Mouse (Mus musculus) forebrain, embryonic 13.5 days (tissue): ENCODE data around the gene Tead3. TPM values are rescaled to one million over a fixed set of nuclear protein-coding genes. Genes with fewer than 3 reads are reported as not detected.
A peak's percentile ranks its signal among the peaks of the same experiment; 100 is the strongest.

Experiments
- ATAC-seq: fragments of 200-750 bp; cut with Nextera tagmentation; 2 replicates; pipeline ENCODE4 v1.8.0; 2017
- H3K27ac ChIP-seq: fragments of 300-500 bp; sonication (generic); 2 replicates; pipeline ENCODE4 v1.5.1; 2015; ENCODE audit warnings: inconsistent platforms, mild to moderate bottlenecking, moderate library complexity
- H3K27me3 ChIP-seq: fragments of 300-500 bp; sonication (generic); 2 replicates; pipeline ENCODE4 v1.6.1; 2015; ENCODE audit warnings: mild to moderate bottlenecking, inconsistent platforms
- H3K36me3 ChIP-seq: fragments of 300-500 bp; sonication (generic); 2 replicates; pipeline ENCODE4 v1.6.1; 2015; ENCODE audit warnings: mild to moderate bottlenecking, inconsistent platforms; ENCODE audit not compliant: poor library complexity, severe bottlenecking
- H3K4me1 ChIP-seq: fragments of 300-500 bp; sonication (generic); 2 replicates; pipeline ENCODE4 v1.6.1; 2015; ENCODE audit warnings: inconsistent platforms
- H3K4me2 ChIP-seq: fragments of 300-500 bp; sonication (generic); 2 replicates; pipeline ENCODE4 v1.6.1; 2015; ENCODE audit warnings: inconsistent platforms, mild to moderate bottlenecking, moderate library complexity
- H3K4me3 ChIP-seq: fragments of 300-500 bp; sonication (generic); 2 replicates; pipeline ENCODE4 v1.5.1; 2015; ENCODE audit warnings: mild to moderate bottlenecking, inconsistent platforms
- H3K9ac ChIP-seq: fragments of 300-500 bp; sonication (generic); 2 replicates; pipeline ENCODE4 v1.6.1; 2015; ENCODE audit warnings: mild to moderate bottlenecking, inconsistent platforms
- H3K9me3 ChIP-seq: fragments of 300-500 bp; sonication (generic); replicated peaks from 2 replicates; pipeline ENCODE4 v1.6.1; 2016; ENCODE audit warnings: inconsistent platforms
- WGBS: fragments of 180-500 bp; shearing (Covaris S2); methylation state at CpG from one replicate; pipeline ENCODE4 v1.1.7; 2015; 5-methylcytosine and 5-hydroxymethylcytosine counted together
- polyA plus RNA-seq: library from polyadenylated mRNA; unstranded; fragments of >200 nt; fragmentation: Nextera tagmentation; extraction: Ambion mirVana; gene quantifications from 2 replicates; pipeline ENCODE4 v1.2.1, GENCODE M21; 2015

The Tead3 gene
- polyA plus RNA-seq, 1 experiment from 2014 or later = 2.4 TPM

- no peak overlapping the region for H3K9ac ChIP-seq
- H3K4me3 ChIP-seq = no peak overlapping the region
- peaks cover 8% of the 10 kb centered on the region for H3K36me3 ChIP-seq
- no peak for ATAC-seq
- H3K4me1 ChIP-seq = peaks cover 26% of the 10 kb centered on the region
- no peaks in the 10 kb centered on the region for H3K27me3 ChIP-seq
- 75% methylated on average over 5 of the region's 5 CpGs for WGBS
- no peak overlapping the region for H3K27ac ChIP-seq
- no peaks in the 10 kb centered on the region for H3K9me3 ChIP-seq
- H3K4me2 ChIP-seq = no peak overlapping the region
Observed at GRCm38 (mm10) chr17:28311366-28312132, 39.1 kb downstream of the Tead3 start.

GRCm38 (mm10) chr17:28310831-28311230, 39.8 kb downstream of the Tead3 start:
- H3K4me1 ChIP-seq = peaks cover 26% of the 10 kb centered on the region
- H3K27me3 ChIP-seq = no peaks in the 10 kb centered on the region
- H3K9me3 ChIP-seq = no peaks in the 10 kb centered on the region
- 79% methylated on average over 3 of the region's 3 CpGs for WGBS
- H3K4me2 ChIP-seq = no peak overlapping the region
- no peak overlapping the region for H3K27ac ChIP-seq
- H3K36me3 ChIP-seq = peaks cover under 1% of the 10 kb centered on the region; the same call in 1 of the 2 replicates
- H3K4me3 ChIP-seq = no peak overlapping the region
- no peak for ATAC-seq
- H3K9ac ChIP-seq = no peak overlapping the region

GRCm38 (mm10) chr17:28308297-28309195, 42.1 kb downstream of the Tead3 start:
- no peaks in the 10 kb centered on the region for H3K36me3 ChIP-seq
- no peak overlapping the region for H3K9ac ChIP-seq
- ATAC-seq = peak; percentile 7; the same call in 1 of the 2 replicates
- 0 out of 2 replicates have a peak, but pooled peaks cover 9% of the 10 kb centered on the region for H3K4me1 ChIP-seq
- H3K9me3 ChIP-seq = no peaks in the 10 kb centered on the region
- H3K4me2 ChIP-seq = no peak overlapping the region
- H3K4me3 ChIP-seq = no peak overlapping the region
- no peaks in the 10 kb centered on the region for H3K27me3 ChIP-seq
- WGBS = 19% methylated on average over 18 of the region's 18 CpGs
- no peak overlapping the region for H3K27ac ChIP-seq

- H3K4me2 ChIP-seq = no peak overlapping the region
- no peak overlapping the region for H3K4me3 ChIP-seq
- 57% methylated on average over 10 of the region's 10 CpGs for WGBS
- H3K9ac ChIP-seq = no peak overlapping the region
- no peak for ATAC-seq
- no peaks in the 10 kb centered on the region for H3K36me3 ChIP-seq
- H3K9me3 ChIP-seq = no peaks in the 10 kb centered on the region
- no peaks in the 10 kb centered on the region for H3K27me3 ChIP-seq
- H3K4me1 ChIP-seq = 0 out of 2 replicates have a peak, but pooled peaks cover 4% of the 10 kb centered on the region
- no peak overlapping the region for H3K27ac ChIP-seq
Observed at GRCm38 (mm10) chr17:28305172-28305571, 45.4 kb downstream of the Tead3 start.

GRCm38 (mm10) chr17:28300850-28301249, 49.8 kb downstream of the Tead3 start:
- no peak overlapping the region for H3K4me3 ChIP-seq
- 62% methylated on average over 3 of the region's 3 CpGs for WGBS
- no peak overlapping the region for H3K9ac ChIP-seq
- H3K36me3 ChIP-seq = peaks cover 8% of the 10 kb centered on the region
- H3K9me3 ChIP-seq = no peaks in the 10 kb centered on the region
- no peak overlapping the region for H3K4me2 ChIP-seq
- no peak overlapping the region for H3K27ac ChIP-seq
- no peaks in the 10 kb centered on the region for H3K4me1 ChIP-seq
- ATAC-seq = no peak
- H3K27me3 ChIP-seq = no peaks in the 10 kb centered on the region

GRCm38 (mm10) chr17:28300323-28300722, 50.3 kb downstream of the Tead3 start:
- 81% methylated on average over 9 of the region's 9 CpGs for WGBS
- Histone ChIP-seq H3K9ac (no peak overlapping the region), H3K27ac (no peak overlapping the region), H3K9me3 (no peaks in the 10 kb centered on the region), H3K27me3 (no peaks in the 10 kb centered on the region), H3K4me1 (0 out of 2 replicates have a peak, but pooled peaks cover 2% of the 10 kb centered on the region), H3K36me3 (peaks cover 8% of the 10 kb centered on the region), H3K4me3 (no peak overlapping the region), H3K4me2 (no peak overlapping the region)
- ATAC-seq = no peak

GRCm38 (mm10) chr17:28299669-28300320, 50.8 kb downstream of the Tead3 start:
- H3K27ac ChIP-seq = no peak overlapping the region
- WGBS = 54% methylated on average over 8 of the region's 11 CpGs
- H3K4me2 ChIP-seq = no peak overlapping the region
- H3K4me3 ChIP-seq = no peak overlapping the region
- no peaks in the 10 kb centered on the region for H3K27me3 ChIP-seq
- H3K36me3 ChIP-seq = peaks cover 8% of the 10 kb centered on the region
- H3K9ac ChIP-seq = no peak overlapping the region
- H3K4me1 ChIP-seq = peaks cover 7% of the 10 kb centered on the region; the same call in 1 of the 2 replicates
- no peaks in the 10 kb centered on the region for H3K9me3 ChIP-seq
- ATAC-seq = no peak

- Histone ChIP-seq H3K9me3 (no peaks in the 10 kb centered on the region), H3K4me3 (no peak overlapping the region), H3K9ac (no peak overlapping the region), H3K4me1 (peaks cover 10% of the 10 kb centered on the region; the same call in 1 of the 2 replicates), H3K27ac (no peak overlapping the region), H3K27me3 (no peaks in the 10 kb centered on the region), H3K36me3 (peaks cover 8% of the 10 kb centered on the region), H3K4me2 (no peak overlapping the region)
- ATAC-seq = no peak
- 94% methylated on average over 17 of the region's 17 CpGs for WGBS
Observed at GRCm38 (mm10) chr17:28298888-28299287, 51.7 kb downstream of the Tead3 start.

GRCm38 (mm10) chr17:28294449-28295333, 55.9 kb downstream of the Tead3 start:
- Histone ChIP-seq H3K9me3 (0 out of 2 replicates have a peak, but pooled peaks cover 3% of the 10 kb centered on the region), H3K4me1 (peaks cover 10% of the 10 kb centered on the region; the same call in 1 of the 2 replicates), H3K36me3 (peaks cover 8% of the 10 kb centered on the region), H3K4me3 (no peak overlapping the region), H3K27ac (peak overlapping the region; percentile 33; the same call in 1 of the 2 replicates), H3K4me2 (no peak overlapping the region), H3K27me3 (no peaks in the 10 kb centered on the region), H3K9ac (no peak overlapping the region)
- no peak for ATAC-seq
- WGBS = 70% methylated on average over 16 of the region's 17 CpGs

GRCm38 (mm10) chr17:28293716-28294115, 56.9 kb downstream of the Tead3 start:
- Histone ChIP-seq H3K36me3 (peaks cover 4% of the 10 kb centered on the region), H3K4me1 (peaks cover 10% of the 10 kb centered on the region; the same call in 1 of the 2 replicates), H3K4me2 (no peak overlapping the region), H3K27ac (no peak overlapping the region), H3K4me3 (no peak overlapping the region), H3K9me3 (0 out of 2 replicates have a peak, but pooled peaks cover 3% of the 10 kb centered on the region), H3K27me3 (no peaks in the 10 kb centered on the region), H3K9ac (no peak overlapping the region)
- ATAC-seq = no peak
- WGBS = 80% methylated on average over 4 of the region's 4 CpGs

GRCm38 (mm10) chr17:28291346-28291745, 59.3 kb downstream of the Tead3 start:
- Histone ChIP-seq H3K4me2 (no peak overlapping the region), H3K9ac (no peak overlapping the region), H3K9me3 (0 out of 2 replicates have a peak, but pooled peaks cover 3% of the 10 kb centered on the region), H3K4me1 (peaks cover 10% of the 10 kb centered on the region), H3K27me3 (no peaks in the 10 kb centered on the region), H3K27ac (no peak overlapping the region), H3K36me3 (no peaks in the 10 kb centered on the region), H3K4me3 (no peak overlapping the region)
- 81% methylated on average over 7 of the region's 7 CpGs for WGBS
- no peak for ATAC-seq
